In the genomic region with DNA sequence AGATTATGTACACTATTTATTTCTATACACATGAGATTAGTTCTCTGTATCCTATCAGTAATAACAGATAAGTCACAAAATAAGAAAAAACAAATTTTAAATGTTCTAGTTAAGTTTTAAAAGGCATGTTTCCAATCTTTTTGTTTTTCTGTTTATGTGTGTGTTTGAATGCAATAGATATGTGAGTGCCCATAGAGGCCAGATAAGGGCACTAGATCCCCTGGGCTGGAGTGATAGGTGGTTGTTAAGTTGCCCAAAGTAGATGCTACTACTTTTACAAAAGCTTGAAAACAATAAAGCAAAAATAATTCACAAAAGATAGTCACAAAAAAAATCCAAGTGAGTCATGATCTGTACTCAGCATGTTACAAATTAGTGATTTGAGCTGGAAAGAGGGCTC, we compare ENCODE assay signal across 30 mouse cellular contexts. TPM values are rescaled to one million over a fixed set of nuclear protein-coding genes. Genes with fewer than 3 reads are reported as not detected.
DNase-seq lines count a peak whose midpoint lies in the region; ATAC-seq and TF ChIP-seq lines count a peak whose summit lies in the region.
"Had no signal": no experiment of that assay in that cellular context is flagged by ENCODE, and none has a peak within 500 bp of the region (broad histone marks: within the 10 kb centered on the region; RNA-seq: fewer than 3 reads in every experiment).

No protein-coding gene starts in this region.

- H3K9ac ChIP-seq in liver, postnatal 0 days (replicated peaks), result no peak overlapping the region
- no peak overlapping the region for H3K9ac ChIP-seq in liver, embryonic 13.5 days
- no peak overlapping the region for H3K9ac ChIP-seq in liver, embryonic 16.5 days (ENCODE audit: low read depth, low read length)
- H3K9ac ChIP-seq: embryonic facial prominence, embryonic 12.5 days; embryonic facial prominence, embryonic 15.5 days; forebrain, postnatal 0 days; heart, embryonic 13.5 days; hindbrain, embryonic 12.5 days; hindbrain, embryonic 15.5 days had no signal

- ATAC-seq in liver, postnatal 0 days, result no peak
- ATAC-seq in liver, embryonic 13.5 days (ENCODE audit: low read depth), result peak; percentile 75
- peak; percentile 73 for ATAC-seq in liver, embryonic 16.5 days (ENCODE audit: low read depth)
- ATAC-seq: forebrain, embryonic 14.5 days; forebrain, postnatal 0 days; Patski had no signal

- no peak; the same call in 1 of the 2 replicates for TF ChIP-seq EP300 in liver, postnatal 0 days (IDR thresholded peaks at IDR 0.05; ENCODE audit: low read depth)

- DNase-seq in liver, result peak; percentile 17
- no peak for DNase-seq in liver, postnatal 0 days
- no peak for DNase-seq in liver, embryonic 13.5 days
- DNase-seq in heart, postnatal 10 days, result no peak
- DNase-seq in heart, adult 8-10 months (ENCODE audit: low spot score), result no peak
- no peak for DNase-seq in adrenal gland, adult (ENCODE audit: inconsistent age in 2 of 2, low spot score in 1 of 2)
- DNase-seq: adrenal gland, adult 8-10 months; adrenal gland, postnatal 36 days; B cell, adult 2 months; cerebellum, adult 11 months; cerebellum, adult 2 months; cerebellum, adult 9-11 months; cerebellum, postnatal 25 days; forebrain, postnatal 0 days; gastrocnemius, adult 2 months; gastrocnemius, postnatal 14 days; heart, adult 18-20 months had no signal

- intact Hi-C loops in heart, postnatal 10 days (cut with DNase I), result no loop called here

- no peaks in the 10 kb centered on the region for H3K9me3 ChIP-seq in liver, postnatal 0 days (ENCODE audit: low read length)
- H3K9me3 ChIP-seq in liver, embryonic 13.5 days (replicated peaks), result no peaks in the 10 kb centered on the region
- no peaks in the 10 kb centered on the region for H3K9me3 ChIP-seq in liver, embryonic 16.5 days (replicated peaks; ENCODE audit: control insufficient read depth, low read length)
- H3K9me3 ChIP-seq: embryonic facial prominence, embryonic 12.5 days; embryonic facial prominence, embryonic 15.5 days; G1E; heart, embryonic 10.5 days; heart, embryonic 13.5 days; hindbrain, embryonic 12.5 days; hindbrain, embryonic 15.5 days had no signal

- H3K36me3 ChIP-seq in liver, postnatal 0 days (replicated peaks; ENCODE audit: insufficient read depth, low read length), result peaks cover 54% of the 10 kb centered on the region
- peaks cover 54% of the 10 kb centered on the region for H3K36me3 ChIP-seq in liver, embryonic 13.5 days
- peaks cover 21% of the 10 kb centered on the region for H3K36me3 ChIP-seq in liver, embryonic 16.5 days (ENCODE audit: control insufficient read depth, insufficient read depth)

- no peaks in the 10 kb centered on the region for H3K27me3 ChIP-seq in liver, postnatal 0 days (ENCODE audit: insufficient read depth, low read length)
- no peaks in the 10 kb centered on the region for H3K27me3 ChIP-seq in liver, embryonic 13.5 days
- H3K27me3 ChIP-seq in liver, embryonic 16.5 days (ENCODE audit: control insufficient read depth, insufficient read depth, low read depth, low read length), result no peaks in the 10 kb centered on the region
- H3K27me3 ChIP-seq: CH12.LX; embryonic facial prominence, embryonic 12.5 days; embryonic facial prominence, embryonic 15.5 days; heart, embryonic 13.5 days; hindbrain, embryonic 12.5 days; hindbrain, embryonic 15.5 days; Patski had no signal

- TF ChIP-seq CTCF in liver, postnatal 0 days (IDR thresholded peaks at IDR 0.05; ENCODE audit: low read depth), result no peak

- H3K4me2 ChIP-seq in liver, postnatal 0 days (ENCODE audit: low read depth, low read length), result no peak overlapping the region
- H3K4me2 ChIP-seq in liver, embryonic 13.5 days, result 0 out of 2 replicates have a peak overlapping the region, but pooled peaks have one; percentile 1
- no peak overlapping the region for H3K4me2 ChIP-seq in liver, embryonic 16.5 days (ENCODE audit: low read depth, low read length)
- H3K4me2 ChIP-seq: embryonic facial prominence, embryonic 12.5 days; embryonic facial prominence, embryonic 15.5 days; heart, embryonic 13.5 days; hindbrain, embryonic 12.5 days; hindbrain, embryonic 15.5 days had no signal

- H3K4me1 ChIP-seq in liver, postnatal 0 days (ENCODE audit: insufficient read depth), result no peaks in the 10 kb centered on the region
- H3K4me1 ChIP-seq in liver, embryonic 13.5 days (replicated peaks), result peaks cover 24% of the 10 kb centered on the region
- H3K4me1 ChIP-seq in liver, embryonic 16.5 days (ENCODE audit: control insufficient read depth, low read depth, low read length), result peaks cover 4% of the 10 kb centered on the region; the same call in 1 of the 2 replicates
- H3K4me1 ChIP-seq: embryonic facial prominence, embryonic 12.5 days; embryonic facial prominence, embryonic 15.5 days; heart, embryonic 10.5 days; heart, embryonic 13.5 days; hindbrain, embryonic 12.5 days; hindbrain, embryonic 15.5 days had no signal

- H3K27ac ChIP-seq in liver, postnatal 0 days (ENCODE audit: low read depth), result no peak overlapping the region
- H3K27ac ChIP-seq in liver, embryonic 13.5 days, result no peak overlapping the region
- H3K27ac ChIP-seq in liver, embryonic 16.5 days (ENCODE audit: low read length), result no peak overlapping the region
- H3K27ac ChIP-seq: embryonic facial prominence, embryonic 12.5 days; embryonic facial prominence, embryonic 15.5 days; gastrocnemius, adult 2 months; heart, embryonic 10.5 days; heart, embryonic 13.5 days; hindbrain, embryonic 12.5 days; hindbrain, embryonic 15.5 days had no signal

- no peak overlapping the region for H3K4me3 ChIP-seq in liver, postnatal 0 days (ENCODE audit: low read depth, low read length)
- no peak overlapping the region for H3K4me3 ChIP-seq in liver, embryonic 13.5 days (replicated peaks)
- no peak overlapping the region for H3K4me3 ChIP-seq in liver, embryonic 16.5 days (ENCODE audit: low read depth, low read length)
- H3K4me3 ChIP-seq: embryonic facial prominence, embryonic 12.5 days; embryonic facial prominence, embryonic 15.5 days; gastrocnemius, adult 2 months; heart, embryonic 10.5 days; heart, embryonic 13.5 days; hindbrain, embryonic 12.5 days; hindbrain, embryonic 15.5 days had no signal

RNA-seq across cellular contexts. Expression of a gene that starts 49.2 kb away (rescaled TPM):
- polyA plus RNA-seq in liver, postnatal 0 days (2015; fragmentation: Nextera tagmentation; extraction: Ambion mirVana), result 0.33 and 0.35 TPM in 2 replicates
- polyA plus RNA-seq in liver, embryonic 13.5 days (2015; fragmentation: Nextera tagmentation; extraction: Ambion mirVana), result not detected in 2 replicates
- polyA plus RNA-seq in liver, embryonic 16.5 days (2015; fragmentation: Nextera tagmentation; extraction: Ambion mirVana), result 0.39 and 0.68 TPM in 2 replicates
- 10 to 100 TPM in 1 of 2 experiments, 1 to 10 TPM in 1; 9.6 to 12.0 TPM for total RNA-seq in heart, postnatal 10 days (2021)
- 1 to 10 TPM; 3.5 to 8.8 (median 4.3) TPM for total RNA-seq in heart, adult 8-10 months (2022)
- total RNA-seq: CH12.LX; forebrain, postnatal 0 days; gastrocnemius, postnatal 4 days had no signal
- polyA plus RNA-seq: cerebellum, adult 2 months; embryonic facial prominence, embryonic 12.5 days; forebrain, embryonic 11.5 days; forebrain, embryonic 14.5 days; forebrain, postnatal 0 days; G1E; hindbrain, embryonic 15.5 days had no signal
